Mouse (Mus musculus) lung, postnatal 0 days (tissue): Measurements from ENCODE around the gene Ttc9. TPM values are rescaled to one million over a fixed set of nuclear protein-coding genes. Genes with fewer than 3 reads are reported as not detected.

ENCODE experiments used
- ATAC-seq: fragments of 200-750 bp; cut with Nextera tagmentation; 2 replicates; pipeline ENCODE4 v1.8.0; 2017; ENCODE audit warnings: moderate library complexity
- DNase-seq: peaks from one replicate; pipeline ENCODE4 v3.0.0-alpha.2; 2016; ENCODE audit warnings: low spot score
- H3K27ac ChIP-seq: fragments of 300-500 bp; sonication (generic); 2 replicates; pipeline ENCODE4 v1.5.1; 2014; ENCODE audit warnings: antibody characterized with exemption, mild to moderate bottlenecking, low read length, mixed read lengths
- H3K27me3 ChIP-seq: fragments of 300-500 bp; sonication (generic); replicated peaks from 2 replicates; pipeline ENCODE4 v1.6.1; 2014; ENCODE audit warnings: low read length, mixed read lengths; ENCODE audit not compliant: insufficient read depth
- H3K36me3 ChIP-seq: fragments of 300-500 bp; sonication (generic); 2 replicates; pipeline ENCODE4 v1.6.1; 2014; ENCODE audit warnings: low read length, mixed read lengths; ENCODE audit not compliant: insufficient read depth
- H3K4me1 ChIP-seq: fragments of 300-500 bp; sonication (generic); 2 replicates; pipeline ENCODE4 v1.6.1; 2014; ENCODE audit warnings: antibody characterized with exemption, low read depth, low read length, mixed read lengths; ENCODE audit not compliant: insufficient read depth
- H3K4me2 ChIP-seq: fragments of 300-500 bp; sonication (generic); replicated peaks from 2 replicates; pipeline ENCODE4 v1.6.1; 2014; ENCODE audit warnings: low read depth, mild to moderate bottlenecking, low read length, moderate library complexity, mixed read lengths
- H3K4me3 ChIP-seq: fragments of 300-500 bp; sonication (generic); 2 replicates; pipeline ENCODE4 v1.5.1; 2014; ENCODE audit warnings: low read depth, low read length
- H3K9ac ChIP-seq: fragments of 300-500 bp; sonication (generic); replicated peaks from 2 replicates; pipeline ENCODE4 v1.6.1; 2014; ENCODE audit warnings: low read depth, mild to moderate bottlenecking
- H3K9me3 ChIP-seq: fragments of 300-500 bp; sonication (generic); 2 replicates; pipeline ENCODE4 v1.6.1; 2016; ENCODE audit warnings: low read length, mixed read lengths
- CTCF ChIP-seq: IDR thresholded peaks from 2 replicates; pipeline ENCODE4 v1.5.1; 2016; ENCODE audit warnings: antibody characterized with exemption, mild to moderate bottlenecking
- EP300 ChIP-seq: IDR thresholded peaks from 2 replicates; pipeline ENCODE4 v1.6.1; 2016; ENCODE audit warnings: antibody characterized with exemption, mild to moderate bottlenecking, control low read depth
- WGBS: fragments of 180-500 bp; shearing (Covaris S2); extraction: QIAGEN DNeasy Blood & Tissue Kit; methylation state at CpG from one replicate; pipeline ENCODE4 v1.1.7; 2014; 5-methylcytosine and 5-hydroxymethylcytosine counted together
- polyA plus RNA-seq: library from polyadenylated mRNA; unstranded; fragments of >200 nt; fragmentation: Nextera tagmentation; extraction: Ambion mirVana; gene quantifications from 2 replicates; pipeline ENCODE4 v1.2.1, GENCODE M21; 2015

The Ttc9 gene
- polyA plus RNA-seq, 1 experiment from 2014 or later, result 17.7 TPM

DNA sequence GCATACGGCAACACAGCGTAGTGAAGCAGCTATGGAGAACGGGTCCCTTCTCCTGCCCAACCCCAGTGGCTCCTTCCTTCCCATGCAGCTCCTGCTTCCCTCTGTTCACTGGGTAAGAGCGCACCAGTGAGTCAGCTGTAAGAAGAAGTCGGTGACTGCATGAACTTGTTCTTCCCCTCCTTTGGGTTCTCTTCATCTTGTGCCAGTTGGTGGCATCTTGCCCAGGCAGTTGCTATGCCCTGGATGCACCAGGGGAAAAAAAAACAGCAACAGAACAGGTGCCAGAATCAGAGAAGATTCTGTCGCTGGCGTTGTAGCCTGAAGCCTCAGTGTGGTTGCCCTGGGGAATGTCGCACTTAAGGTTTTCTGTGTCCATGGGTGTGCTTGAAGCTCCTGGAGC is 22.3 kb downstream of the Ttc9 start:
- Histone ChIP-seq H3K27me3 (no peaks in the 10 kb centered on the region), H3K9me3 (no peaks in the 10 kb centered on the region), H3K4me3 (no peak overlapping the region), H3K27ac (no peak overlapping the region), H3K9ac (no peak overlapping the region), H3K36me3 (no peaks in the 10 kb centered on the region), H3K4me1 (no peaks in the 10 kb centered on the region), H3K4me2 (no peak overlapping the region)
- WGBS, result 81% methylated on average over 8 of the region's 8 CpGs
- ATAC-seq, result no peak
- TF ChIP-seq EP300, result no peak
- TF ChIP-seq CTCF, result no peak
- DNase-seq, result no peak

- H3K4me1 ChIP-seq, result no peaks in the 10 kb centered on the region
- WGBS, result 50% methylated on average over 1 of the region's 1 CpGs
- H3K36me3 ChIP-seq, result no peaks in the 10 kb centered on the region
Observed at GRCm38 (mm10) chr12:81657321-81657720, 26.3 kb downstream of the Ttc9 start.

DNA sequence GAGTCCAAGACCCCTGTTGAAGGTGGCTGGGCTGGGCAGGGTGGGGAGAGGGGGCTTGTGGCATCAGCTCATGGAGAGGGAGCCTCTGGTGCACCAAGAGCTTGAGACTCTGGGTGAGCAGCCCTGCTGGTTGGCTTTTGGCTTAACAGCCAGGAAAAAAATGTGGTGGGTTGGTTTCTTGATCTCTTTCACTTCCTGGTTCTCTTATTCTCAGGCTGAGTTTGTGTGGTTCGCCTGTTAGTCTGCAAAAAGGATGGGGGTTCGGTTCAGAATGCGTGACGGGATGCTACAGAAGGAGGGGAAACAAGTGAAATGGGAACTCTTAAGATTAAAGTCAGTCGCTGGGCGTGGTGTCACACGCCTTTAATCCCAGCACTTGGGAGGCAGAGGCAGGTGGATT is 27.0 kb downstream of the Ttc9 start:
- no peak for DNase-seq
- Histone ChIP-seq H3K27me3 (no peaks in the 10 kb centered on the region), H3K9ac (no peak overlapping the region), H3K27ac (no peak overlapping the region), H3K36me3 (no peaks in the 10 kb centered on the region), H3K9me3 (no peaks in the 10 kb centered on the region), H3K4me3 (no peak overlapping the region), H3K4me1 (no peaks in the 10 kb centered on the region), H3K4me2 (no peak overlapping the region)
- 84% methylated on average over 7 of the region's 7 CpGs for WGBS
- TF ChIP-seq EP300 (no peak), CTCF (no peak)
- no peak for ATAC-seq

More at GRCm38 (mm10) chr12:81657321-81657720, 26.3 kb downstream of the Ttc9 start:
- ATAC-seq (no peak), DNase-seq (no peak)
- Histone ChIP-seq H3K27ac (no peak overlapping the region), H3K9me3 (no peaks in the 10 kb centered on the region), H3K4me3 (no peak overlapping the region), H3K9ac (no peak overlapping the region), H3K27me3 (no peaks in the 10 kb centered on the region), H3K4me2 (no peak overlapping the region)
- TF ChIP-seq EP300 (no peak), CTCF (no peak)

GRCm38 (mm10) chr12:81662076-81662475 is 31.0 kb downstream of the Ttc9 start:
- H3K36me3 ChIP-seq, result no peaks in the 10 kb centered on the region
- DNase-seq, result no peak
- TF ChIP-seq EP300 (no peak), CTCF (no peak)
- H3K4me2 ChIP-seq, result no peak overlapping the region
- ATAC-seq, result no peak
- no peak overlapping the region for H3K4me3 ChIP-seq
- H3K9me3 ChIP-seq, result no peaks in the 10 kb centered on the region
- no peaks in the 10 kb centered on the region for H3K27me3 ChIP-seq
- H3K4me1 ChIP-seq, result no peaks in the 10 kb centered on the region
- H3K27ac ChIP-seq, result no peak overlapping the region
- WGBS, result 73% methylated on average over 4 of the region's 4 CpGs
- no peak overlapping the region for H3K9ac ChIP-seq

DNA sequence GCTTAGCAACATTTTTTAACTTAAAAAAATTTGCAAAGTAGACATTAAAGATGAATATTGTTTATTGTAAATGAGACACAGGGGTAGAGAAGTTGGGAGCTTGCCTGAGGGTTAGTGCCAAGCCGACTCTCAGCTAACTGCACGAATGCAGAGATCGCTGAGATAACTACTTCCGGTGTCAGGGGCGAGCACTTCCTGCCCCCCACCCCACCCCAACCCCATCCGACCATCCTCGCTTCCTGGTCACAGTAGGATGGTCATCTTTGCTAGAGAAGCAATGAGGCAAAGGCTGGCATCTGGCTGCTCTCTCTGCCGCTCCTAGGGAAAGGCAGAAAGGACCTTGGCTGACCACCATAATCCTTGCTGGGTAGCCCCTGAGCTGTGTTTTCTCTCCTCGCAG is 32.1 kb downstream of the Ttc9 start:
- Histone ChIP-seq H3K9me3 (no peaks in the 10 kb centered on the region), H3K27ac (no peak overlapping the region), H3K4me1 (no peaks in the 10 kb centered on the region), H3K4me2 (no peak overlapping the region), H3K4me3 (no peak overlapping the region), H3K36me3 (no peaks in the 10 kb centered on the region), H3K9ac (no peak overlapping the region), H3K27me3 (no peaks in the 10 kb centered on the region)
- DNase-seq (no peak), ATAC-seq (no peak)
- no peak for TF ChIP-seq EP300
- no peak for TF ChIP-seq CTCF
- 60% methylated on average over 9 of the region's 9 CpGs for WGBS

DNA sequence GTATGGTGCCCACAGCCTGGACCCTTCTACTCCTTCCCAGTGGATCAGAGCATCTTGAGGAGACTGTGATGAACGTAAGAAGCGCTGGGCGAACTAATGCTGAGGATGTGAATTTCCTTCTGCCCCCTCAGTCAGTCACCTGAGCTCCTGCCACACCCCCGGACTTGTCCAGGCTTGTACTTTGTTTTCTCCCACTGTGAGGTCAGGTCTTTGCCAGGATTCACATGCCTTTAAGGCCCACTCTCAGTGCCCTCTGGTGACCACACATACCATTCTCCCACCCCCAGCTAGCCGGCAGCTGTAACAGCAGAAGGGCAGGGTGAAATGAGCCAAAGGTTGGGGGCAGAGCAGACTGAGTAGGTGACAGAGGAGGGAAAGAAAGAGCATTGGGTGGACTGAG is 32.9 kb downstream of the Ttc9 start:
- ATAC-seq, result no peak
- no peak overlapping the region for H3K9ac ChIP-seq
- no peaks in the 10 kb centered on the region for H3K27me3 ChIP-seq
- H3K4me2 ChIP-seq, result no peak overlapping the region
- 73% methylated on average over 5 of the region's 5 CpGs for WGBS
- H3K27ac ChIP-seq, result no peak overlapping the region
- TF ChIP-seq EP300, result no peak
- no peak for TF ChIP-seq CTCF
- no peaks in the 10 kb centered on the region for H3K36me3 ChIP-seq
- DNase-seq, result no peak
- H3K4me1 ChIP-seq, result no peaks in the 10 kb centered on the region
- no peak overlapping the region for H3K4me3 ChIP-seq
- H3K9me3 ChIP-seq, result no peaks in the 10 kb centered on the region

DNA sequence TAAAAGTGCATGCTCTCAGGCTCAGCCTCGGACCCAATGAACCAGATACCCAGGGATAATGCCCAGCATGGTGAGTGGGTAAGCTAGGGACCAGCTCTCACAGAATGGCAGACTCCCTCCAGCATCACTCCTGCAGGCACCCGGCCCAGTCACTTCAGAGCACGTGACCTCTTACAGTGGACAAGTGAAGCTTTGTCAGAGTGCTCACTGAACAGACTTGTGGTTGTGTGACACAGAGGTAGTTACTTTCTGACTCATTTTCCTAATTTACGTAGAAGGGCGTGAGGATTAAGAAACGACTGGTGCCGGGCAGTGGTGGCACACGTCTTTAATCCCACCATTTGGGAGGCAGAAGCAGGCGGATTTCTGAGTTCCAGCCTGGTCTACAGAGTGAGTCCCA is 37.4 kb downstream of the Ttc9 start:
- ATAC-seq (no peak), DNase-seq (no peak)
- Histone ChIP-seq H3K27me3 (no peaks in the 10 kb centered on the region), H3K4me2 (no peak overlapping the region), H3K4me1 (no peaks in the 10 kb centered on the region), H3K36me3 (no peaks in the 10 kb centered on the region), H3K9me3 (no peaks in the 10 kb centered on the region), H3K4me3 (no peak overlapping the region), H3K9ac (no peak overlapping the region), H3K27ac (no peak overlapping the region)
- WGBS, result 77% methylated on average over 9 of the region's 9 CpGs
- TF ChIP-seq EP300 (no peak), CTCF (no peak)
